Mouse (Mus musculus): ENCODE data around the gene H2-Q10.
"Not testable (repeated sequence)": the region's sequence is repeated elsewhere in the genome, so short reads cannot be mapped to it uniquely, and the experiment has no call there.

- not testable (repeated sequence) for TF ChIP-seq CTCF (IDR thresholded peaks at IDR 0.05; ENCODE audit: control insufficient read depth, insufficient read depth, insufficient read length); MAX (IDR thresholded peaks at IDR 0.05); USF1 (IDR thresholded peaks at IDR 0.05; ENCODE audit: low read depth); MYOD1 (IDR thresholded peaks at IDR 0.05; ENCODE audit: control insufficient read depth, insufficient read length, low read depth); CEBPB (IDR thresholded peaks at IDR 0.05; ENCODE audit: low read depth); MYOG (IDR thresholded peaks at IDR 0.05; ENCODE audit: control insufficient read depth, extremely low read depth, insufficient read length); FOSL1 (IDR thresholded peaks at IDR 0.05; ENCODE audit: insufficient read depth, low read length, poor library complexity, severe bottlenecking)
These were observed 47.5 kb upstream of the H2-Q10 start for GRCm38 (mm10) chr17:35422360-35422759.

All from C2C12 (cell line).